Mouse (Mus musculus) lung, embryonic 14.5 days (tissue): ENCODE measurements around the gene Olfr1348. TPM values are rescaled to one million over a fixed set of nuclear protein-coding genes. Genes with fewer than 3 reads are reported as not detected.
"Not testable (repeated sequence)": the region's sequence is repeated elsewhere in the genome, so short reads cannot be mapped to it uniquely, and the experiment has no call there.

Source experiments
- ATAC-seq: fragments of 200-750 bp; cut with Nextera tagmentation; 2 replicates; pipeline ENCODE4 v1.8.0; 2017; ENCODE audit warnings: mild to moderate bottlenecking, moderate TSS enrichment, moderate library complexity; ENCODE audit not compliant: insufficient read depth
- DNase-seq: peaks from one replicate; pipeline ENCODE4 v3.0.0-alpha.2; 2015
- H3K27ac ChIP-seq: fragments of 300-500 bp; sonication (generic); 2 replicates; pipeline ENCODE4 v1.5.1; 2014; ENCODE audit warnings: low read depth, mild to moderate bottlenecking, moderate library complexity
- H3K27me3 ChIP-seq: fragments of 300-500 bp; sonication (generic); 2 replicates; pipeline ENCODE4 v1.6.1; 2014; ENCODE audit warnings: low read length, control low read depth; ENCODE audit not compliant: insufficient read depth
- H3K36me3 ChIP-seq: fragments of 300-500 bp; sonication (generic); 2 replicates; pipeline ENCODE4 v1.6.1; 2014; ENCODE audit warnings: control low read depth; ENCODE audit not compliant: insufficient read depth
- H3K4me1 ChIP-seq: fragments of 300-500 bp; sonication (generic); 2 replicates; pipeline ENCODE4 v1.6.1; 2014; ENCODE audit warnings: antibody characterized with exemption, control low read depth; ENCODE audit not compliant: insufficient read depth
- H3K4me2 ChIP-seq: fragments of 300-500 bp; sonication (generic); 2 replicates; pipeline ENCODE4 v1.6.1; 2014; ENCODE audit warnings: mild to moderate bottlenecking
- H3K4me3 ChIP-seq: fragments of 300-500 bp; sonication (generic); 2 replicates; pipeline ENCODE4 v1.5.1; 2014; ENCODE audit warnings: low read depth, low read length
- H3K9ac ChIP-seq: fragments of 300-500 bp; sonication (generic); 2 replicates; pipeline ENCODE4 v1.6.1; 2014
- H3K9me3 ChIP-seq: fragments of 300-500 bp; sonication (generic); 2 replicates; pipeline ENCODE4 v1.6.1; 2016; ENCODE audit warnings: low read depth, low read length, control low read depth
- CTCF ChIP-seq: IDR thresholded peaks from 2 replicates; pipeline ENCODE4 v1.5.1; 2016; ENCODE audit warnings: antibody characterized with exemption, low read depth
- WGBS: fragments of 180-500 bp; shearing (Covaris S2); extraction: QIAGEN DNeasy Blood & Tissue Kit; methylation state at CpG from one replicate; pipeline ENCODE4 v1.1.7; 2014; 5-methylcytosine and 5-hydroxymethylcytosine counted together
- polyA plus RNA-seq: library from polyadenylated mRNA; unstranded; fragments of >200 nt; fragmentation: Nextera tagmentation; extraction: Ambion mirVana; gene quantifications from 2 replicates; pipeline ENCODE4 v1.2.1, GENCODE M21; 2014

Olfr1348 gene
- polyA plus RNA-seq, result not detected in 2 replicates

GRCm38 (mm10) chr7:6508648-6509047 lies at the start of gene Olfr1348:
Olfr1348 (minus strand) TSS chr7:6508748.
- no peak within 1 kb of the TSS for H3K4me3 ChIP-seq
- no peaks in the 10 kb centered on the region for H3K27me3 ChIP-seq
- H3K4me1 ChIP-seq, result no peaks in the 10 kb centered on the region
- H3K4me2 ChIP-seq, result no peak within 1 kb of the TSS
- no peak for ATAC-seq
- 88% methylated on average over 1 of the region's 1 CpGs for WGBS
- no peak within 1 kb of the TSS for H3K27ac ChIP-seq
- no peak for TF ChIP-seq CTCF
- H3K36me3 ChIP-seq, result no peaks in the 10 kb centered on the region
- H3K9ac ChIP-seq, result no peak within 1 kb of the TSS
- no peak for DNase-seq
- no peaks in the 10 kb centered on the region for H3K9me3 ChIP-seq

GRCm38 (mm10) chr7:6526141-6526540 lies 17.6 kb upstream of the Olfr1348 start:
- WGBS, result 67% methylated on average over 5 of the region's 5 CpGs
- peak; percentile 11 for DNase-seq
- H3K4me2 ChIP-seq, result no peak overlapping the region

GRCm38 (mm10) chr7:6525001-6525400 lies 16.5 kb upstream of the Olfr1348 start:
- no peaks in the 10 kb centered on the region for H3K27me3 ChIP-seq
- no peak for DNase-seq
- no peaks in the 10 kb centered on the region for H3K4me1 ChIP-seq
- H3K9me3 ChIP-seq, result no peaks in the 10 kb centered on the region
- H3K36me3 ChIP-seq, result no peaks in the 10 kb centered on the region
- no peak for ATAC-seq
- H3K4me2 ChIP-seq, result no peak overlapping the region
- H3K27ac ChIP-seq, result no peak overlapping the region
- no peak overlapping the region for H3K9ac ChIP-seq
- no peak overlapping the region for H3K4me3 ChIP-seq
- no peak for TF ChIP-seq CTCF
- WGBS, result 61% methylated on average over 3 of the region's 3 CpGs

More at GRCm38 (mm10) chr7:6526141-6526540, 17.6 kb upstream of the Olfr1348 start:
- TF ChIP-seq CTCF, result peak; percentile 56
- ATAC-seq, result no peak
- no peaks in the 10 kb centered on the region for H3K27me3 ChIP-seq
- no peaks in the 10 kb centered on the region for H3K4me1 ChIP-seq
- H3K9me3 ChIP-seq, result no peaks in the 10 kb centered on the region
- H3K27ac ChIP-seq, result no peak overlapping the region
- H3K4me3 ChIP-seq, result no peak overlapping the region
- no peaks in the 10 kb centered on the region for H3K36me3 ChIP-seq
- no peak overlapping the region for H3K9ac ChIP-seq

- DNase-seq, result no peak
- no peak for ATAC-seq
- no peaks in the 10 kb centered on the region for H3K4me1 ChIP-seq
- no peak for TF ChIP-seq CTCF
- no peak within 1 kb of the TSS for H3K4me3 ChIP-seq
- 79% methylated on average over 5 of the region's 5 CpGs for WGBS
- no peaks in the 10 kb centered on the region for H3K9me3 ChIP-seq
- H3K4me2 ChIP-seq, result no peak within 1 kb of the TSS
- no peak within 1 kb of the TSS for H3K9ac ChIP-seq
- H3K27ac ChIP-seq, result no peak within 1 kb of the TSS
- no peaks in the 10 kb centered on the region for H3K27me3 ChIP-seq
- no peaks in the 10 kb centered on the region for H3K36me3 ChIP-seq
Observed at GRCm38 (mm10) chr7:6522850-6523249, 14.3 kb upstream of the Olfr1348 start, which contains the start of gene Olfr1349. Olfr1349 (minus strand) TSS chr7:6522950.

- WGBS, result 29% methylated on average over 1 of the region's 1 CpGs
- no peak overlapping the region for H3K27ac ChIP-seq
- no peaks in the 10 kb centered on the region for H3K9me3 ChIP-seq
- no peak overlapping the region for H3K4me2 ChIP-seq
- no peaks in the 10 kb centered on the region for H3K4me1 ChIP-seq
- H3K4me3 ChIP-seq, result no peak overlapping the region
- no peak for TF ChIP-seq CTCF
- H3K27me3 ChIP-seq, result no peaks in the 10 kb centered on the region
- no peak overlapping the region for H3K9ac ChIP-seq
- ATAC-seq, result no peak
- no peak for DNase-seq
- H3K36me3 ChIP-seq, result no peaks in the 10 kb centered on the region
Observed at GRCm38 (mm10) chr7:6521666-6522065, 13.1 kb upstream of the Olfr1348 start.

GRCm38 (mm10) chr7:6499655-6500054 lies 8.9 kb downstream of the Olfr1348 start, which contains the start of gene Olfr1347:
Olfr1347 (minus strand) TSS chr7:6499755.
- H3K27me3 ChIP-seq, result no peaks in the 10 kb centered on the region
- no peak for TF ChIP-seq CTCF
- no peak for ATAC-seq
- H3K4me3 ChIP-seq, result no peak within 1 kb of the TSS
- no peaks in the 10 kb centered on the region for H3K9me3 ChIP-seq
- DNase-seq, result no peak
- H3K27ac ChIP-seq, result no peak within 1 kb of the TSS
- no peaks in the 10 kb centered on the region for H3K36me3 ChIP-seq
- H3K4me1 ChIP-seq, result no peaks in the 10 kb centered on the region
- H3K4me2 ChIP-seq, result no peak within 1 kb of the TSS
- H3K9ac ChIP-seq, result no peak within 1 kb of the TSS
- WGBS, result 40% methylated on average over 1 of the region's 1 CpGs

GRCm38 (mm10) chr7:6486841-6487240 lies 21.7 kb downstream of the Olfr1348 start, which contains the start of gene Olfr5:
Olfr5 (minus strand) TSS chr7:6486941.
- Histone ChIP-seq H3K27me3 (no peaks in the 10 kb centered on the region), H3K4me3 (no peak within 1 kb of the TSS), H3K4me2 (no peak within 1 kb of the TSS), H3K9ac (no peak within 1 kb of the TSS), H3K36me3 (no peaks in the 10 kb centered on the region), H3K9me3 (no peaks in the 10 kb centered on the region), H3K27ac (no peak within 1 kb of the TSS), H3K4me1 (no peaks in the 10 kb centered on the region)
- no peak for TF ChIP-seq CTCF
- no peak for DNase-seq
- ATAC-seq, result no peak
- 18% methylated on average over 2 of the region's 2 CpGs for WGBS

- not testable (repeated sequence) for DNase-seq, H3K27me3 ChIP-seq, H3K9me3 ChIP-seq, H3K4me3 ChIP-seq, H3K4me1 ChIP-seq, ATAC-seq, H3K4me2 ChIP-seq, H3K36me3 ChIP-seq, H3K27ac ChIP-seq, H3K9ac ChIP-seq
- WGBS, result 70% methylated on average over 2 of the region's 2 CpGs
Observed at GRCm38 (mm10) chr7:6477633-6478032, 30.9 kb downstream of the Olfr1348 start.
